Mouse (Mus musculus) CH12.LX (cell line): ENCODE data around the gene Hist1h1d.

Experiments
- CTCF ChIP-seq, 2 experiments: IDR thresholded peaks in 1 of 2; conservative IDR thresholded peaks in 1 of 2; 2 replicates each; pipeline ENCODE4 v1.5.1; 2011 to 2012; ENCODE audit warnings: low read depth in 2 of 2, low read length in 2 of 2, improper control_type of control experiment in 1 of 2, inconsistent platforms in 1 of 2, mild to moderate bottlenecking in 1 of 2, moderate library complexity in 1 of 2
- ELF1 ChIP-seq: IDR thresholded peaks from 2 replicates; pipeline ENCODE4 v1.6.1; 2014; ENCODE audit warnings: low read depth, mild to moderate bottlenecking, inconsistent platforms, low read length, improper control_type of control experiment
- EP300 ChIP-seq: IDR thresholded peaks from 2 replicates; pipeline ENCODE4 v1.6.1; 2011; ENCODE audit warnings: low read length, improper control_type of control experiment
- GABPA ChIP-seq: IDR thresholded peaks from 2 replicates; pipeline ENCODE4 v1.6.1; 2012; ENCODE audit warnings: low read depth, low read length, improper control_type of control experiment, inconsistent platforms; ENCODE audit not compliant: insufficient replicate concordance
- MYC ChIP-seq: IDR thresholded peaks from 2 replicates; pipeline ENCODE4 v1.6.1; 2011; ENCODE audit warnings: low read depth, mild to moderate bottlenecking, improper control_type of control experiment, low read length
- POLR2A ChIP-seq: IDR thresholded peaks from 2 replicates; pipeline ENCODE4 v1.6.1; 2011; ENCODE audit warnings: low read depth, mild to moderate bottlenecking, improper control_type of control experiment, low read length
- SMC3 ChIP-seq: IDR thresholded peaks from 2 replicates; pipeline ENCODE4 v1.6.1; 2011; ENCODE audit warnings: low read depth, low read length, improper control_type of control experiment
- UBTF ChIP-seq: IDR thresholded peaks from 2 replicates; pipeline ENCODE4 v1.6.1; 2012; ENCODE audit warnings: low read depth, mild to moderate bottlenecking, inconsistent platforms, low read length, improper control_type of control experiment, moderate library complexity
- ZC3H11A ChIP-seq: IDR thresholded peaks from 2 replicates; pipeline ENCODE4 v1.6.1; 2012; ENCODE audit warnings: low read depth, mild to moderate bottlenecking, inconsistent platforms, low read length, improper control_type of control experiment
- ZMIZ1 ChIP-seq: IDR thresholded peaks from 2 replicates; pipeline ENCODE4 v1.6.1; 2012; ENCODE audit warnings: low read depth, mild to moderate bottlenecking, inconsistent platforms, low read length, improper control_type of control experiment

DNA sequence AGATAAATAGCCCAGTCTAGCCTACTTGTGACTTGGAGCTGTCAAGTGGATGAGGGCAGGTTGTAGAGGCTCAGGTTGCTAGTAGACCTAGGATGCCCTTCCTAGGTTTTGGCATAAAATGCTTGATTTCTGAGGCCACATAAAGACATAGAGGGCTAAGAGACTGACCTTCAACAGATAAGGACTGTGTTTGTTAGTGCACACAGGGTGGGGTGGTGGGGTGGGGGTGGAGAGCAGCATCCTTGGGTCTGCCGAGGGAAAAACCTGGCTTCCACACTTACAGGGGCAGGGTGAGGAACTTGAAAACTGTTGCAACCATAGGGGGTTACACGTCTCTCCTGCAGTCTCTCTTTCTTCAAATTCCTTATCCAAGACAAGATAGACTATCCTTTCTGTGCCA is 42.1 kb downstream of the Hist1h1d start:
- TF ChIP-seq CTCF (conservative IDR thresholded peaks at IDR 0.05 in 1 of 2, IDR thresholded peaks at IDR 0.05 in 1 of 2; ENCODE audit: low read depth in 2 of 2, low read length in 2 of 2): no peak
- TF ChIP-seq POLR2A: no peak
- TF ChIP-seq ZMIZ1: no peak
- no peak for TF ChIP-seq MYC
- TF ChIP-seq ZC3H11A: no peak
- no peak for TF ChIP-seq EP300
- TF ChIP-seq GABPA: no peak
- no peak for TF ChIP-seq SMC3
- no peak for TF ChIP-seq ELF1
- no peak for TF ChIP-seq UBTF
